Mouse (Mus musculus) c-Kit-positive CD71-negative TER-119-negative erythroid progenitor cells, embryonic 14.5 days (primary cell): ENCODE measurements around the gene 1700031F05Rik.
"Not testable (repeated sequence)": the region's sequence is repeated elsewhere in the genome, so short reads cannot be mapped to it uniquely, and the experiment has no call there.

ENCODE experiments used
- DNase-seq: peaks from one replicate; pipeline ENCODE4 v3.0.0-alpha.2; 2013; ENCODE audit warnings: low read depth

Gene 1700031F05Rik

DNA sequence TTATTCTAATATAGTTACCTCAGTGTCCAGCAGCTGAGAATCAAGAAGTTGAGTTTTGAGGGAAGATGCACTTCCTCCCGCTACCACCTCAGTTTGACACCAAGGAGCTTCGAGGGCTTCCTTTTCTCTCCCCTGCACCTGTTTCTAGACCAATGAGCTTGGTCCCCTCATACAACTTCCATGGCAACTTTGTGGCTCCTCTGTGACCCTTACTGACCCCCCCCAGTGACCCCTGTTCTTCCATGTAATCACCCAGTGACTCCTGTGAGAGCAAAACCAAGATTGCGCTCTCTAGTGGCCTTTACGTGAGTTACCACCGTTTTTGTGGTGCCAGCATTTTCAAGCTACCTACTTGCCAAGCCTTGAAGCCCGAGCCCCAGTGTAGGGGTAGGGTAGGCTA lies at the start of gene 1700031F05Rik:
Gene 1700031F05Rik, minus strand, starts transcription at position 101 of the 400 bp plus-strand sequence.
- no peak for DNase-seq

DNA sequence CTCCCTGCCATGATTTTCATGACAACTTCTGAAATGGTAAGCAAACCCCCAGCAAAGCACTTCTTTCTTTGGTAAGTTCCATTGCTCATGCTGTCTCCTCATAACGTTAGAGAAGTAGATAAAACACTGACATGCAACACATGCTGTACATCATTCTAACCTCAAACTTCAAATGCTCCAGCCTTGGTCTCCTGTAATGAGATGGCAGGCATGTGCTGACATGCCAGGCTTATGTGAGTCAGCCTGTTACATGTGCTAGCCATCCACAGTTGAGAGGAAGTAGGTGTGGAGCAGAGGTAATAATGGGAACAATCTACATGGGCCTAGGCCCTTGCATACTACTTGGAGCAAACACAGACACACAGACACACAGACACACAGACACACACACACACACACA lies 47.1 kb upstream of the 1700031F05Rik start:
- not testable (repeated sequence) for DNase-seq

DNA sequence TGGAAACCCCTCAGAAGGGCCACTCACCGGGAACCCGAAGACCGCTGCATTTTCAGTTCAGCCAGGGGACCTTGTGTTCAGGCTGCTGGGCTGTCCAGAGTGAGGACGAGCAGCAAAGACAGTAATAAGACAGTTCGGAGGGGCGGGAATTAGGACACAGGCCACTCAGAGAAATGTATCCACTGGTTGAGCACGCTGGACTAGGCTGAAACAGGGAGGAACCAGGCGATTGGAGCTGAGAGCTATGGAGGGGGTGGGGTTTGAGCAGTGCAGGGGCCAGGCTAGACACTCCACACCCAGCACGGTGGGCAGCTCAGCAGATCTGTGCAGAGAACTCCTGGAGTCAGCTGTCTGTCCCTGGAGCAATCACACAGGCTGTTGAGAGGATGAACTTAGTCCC lies 40.8 kb upstream of the 1700031F05Rik start, which contains the start of the genes Dmrtc1a and 1700011M02Rik:
Gene Dmrtc1a, minus strand, starts transcription at position 101 of the 400 bp plus-strand sequence.
Gene 1700011M02Rik, plus strand, starts transcription at position 319 of the 400 bp plus-strand sequence.
- DNase-seq, result not testable (repeated sequence)

DNA sequence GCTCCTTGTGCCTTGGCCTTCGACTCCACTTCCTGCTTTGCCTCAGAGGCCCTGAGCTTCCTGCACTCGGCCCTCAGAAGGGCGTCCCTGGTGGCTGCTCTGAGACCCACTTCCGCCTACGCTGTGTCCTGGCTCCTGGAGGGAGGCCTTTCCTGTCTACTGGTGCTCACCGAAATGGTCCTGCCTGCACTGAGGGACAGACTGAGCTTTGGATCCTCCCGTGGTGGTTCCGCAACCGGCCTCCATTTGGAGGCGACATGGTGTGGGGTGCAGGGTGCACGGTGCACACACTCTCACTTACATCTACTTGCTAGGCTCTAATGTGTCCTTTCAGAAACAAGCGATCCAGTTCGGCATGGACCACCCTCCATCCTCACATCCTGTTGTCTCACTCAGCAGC lies 13.3 kb downstream of the 1700031F05Rik start, which contains the start of gene Dmrtc1c2:
Gene Dmrtc1c2, minus strand, starts transcription at position 101 of the 400 bp plus-strand sequence.
- DNase-seq, result not testable (repeated sequence)

DNA sequence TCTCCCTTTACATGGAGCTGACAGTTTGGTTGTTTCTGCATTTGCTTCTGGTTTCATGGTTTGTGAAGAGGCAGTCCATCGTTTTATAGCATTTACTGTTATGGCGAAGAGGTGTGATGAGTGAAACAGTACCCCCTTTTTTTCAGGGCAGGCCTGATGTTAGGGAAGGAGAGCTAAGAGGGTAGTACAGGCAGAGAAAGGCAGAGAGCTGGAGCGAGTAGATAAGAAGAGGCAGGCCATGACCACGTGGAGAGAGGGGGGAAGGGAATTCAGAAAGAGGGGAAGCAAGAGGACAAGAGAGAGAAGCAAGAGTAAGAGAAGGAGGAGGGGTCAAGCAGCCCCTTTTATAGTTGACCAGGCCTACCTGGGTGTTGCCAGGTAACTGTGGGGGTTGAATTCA lies 55.5 kb downstream of the 1700031F05Rik start:
- no peak for DNase-seq
